Mouse (Mus musculus) liver, embryonic 13.5 days (tissue): ENCODE data around the gene Ddx56. TPM values are rescaled to one million over a fixed set of nuclear protein-coding genes. Genes with fewer than 3 reads are reported as not detected.

ENCODE experiments used
- ATAC-seq: fragments of 200-750 bp; cut with Nextera tagmentation; 2 replicates; pipeline ENCODE4 v1.8.0; 2017; ENCODE audit warnings: low read depth, mild to moderate bottlenecking, moderate number of reproducible peaks, moderate library complexity
- DNase-seq: peaks from one replicate; pipeline ENCODE4 v3.0.0; 2022
- H3K27ac ChIP-seq: fragments of 300-500 bp; sonication (generic); 2 replicates; pipeline ENCODE4 v1.5.1; 2015; ENCODE audit warnings: moderate library complexity, mild to moderate bottlenecking, inconsistent platforms
- H3K27me3 ChIP-seq: fragments of 300-500 bp; sonication (generic); 2 replicates; pipeline ENCODE4 v1.6.1; 2015; ENCODE audit warnings: mild to moderate bottlenecking, inconsistent platforms
- H3K36me3 ChIP-seq: fragments of 300-500 bp; sonication (generic); 2 replicates; pipeline ENCODE4 v1.6.1; 2015; ENCODE audit warnings: mild to moderate bottlenecking, inconsistent platforms
- H3K4me1 ChIP-seq: fragments of 300-500 bp; sonication (generic); replicated peaks from 2 replicates; pipeline ENCODE4 v1.6.1; 2015; ENCODE audit warnings: inconsistent platforms
- H3K4me2 ChIP-seq: fragments of 300-500 bp; sonication (generic); 2 replicates; pipeline ENCODE4 v1.6.1; 2015; ENCODE audit warnings: inconsistent platforms, mild to moderate bottlenecking, moderate library complexity
- H3K4me3 ChIP-seq: fragments of 300-500 bp; sonication (generic); replicated peaks from 2 replicates; pipeline ENCODE4 v1.5.1; 2015; ENCODE audit warnings: mild to moderate bottlenecking, inconsistent platforms
- H3K9ac ChIP-seq: fragments of 300-500 bp; sonication (generic); 2 replicates; pipeline ENCODE4 v1.6.1; 2015; ENCODE audit warnings: mild to moderate bottlenecking, inconsistent platforms
- H3K9me3 ChIP-seq: fragments of 300-500 bp; sonication (generic); replicated peaks from 2 replicates; pipeline ENCODE4 v1.6.1; 2016; ENCODE audit warnings: inconsistent platforms
- WGBS: fragments of 180-500 bp; shearing (Covaris S2); methylation state at CpG from one replicate; pipeline ENCODE4 v1.1.7; 2015; ENCODE audit not compliant: insufficient replicate concordance; 5-methylcytosine and 5-hydroxymethylcytosine counted together
- polyA plus RNA-seq: library from polyadenylated mRNA; unstranded; fragments of >200 nt; fragmentation: Nextera tagmentation; extraction: Ambion mirVana; gene quantifications from 2 replicates; pipeline ENCODE4 v1.2.1, GENCODE M21; 2015

The Ddx56 gene
- polyA plus RNA-seq, 1 experiment from 2014 or later: 72.6 TPM

GRCm38 (mm10) chr11:6219967-6220366 is 47.6 kb downstream of the Ddx56 start:
- WGBS: 72% methylated on average over 6 of the region's 6 CpGs
- DNase-seq (no peak), ATAC-seq (no peak)
- Histone ChIP-seq H3K4me3 (no peak overlapping the region), H3K9ac (no peak overlapping the region), H3K9me3 (no peaks in the 10 kb centered on the region), H3K36me3 (no peaks in the 10 kb centered on the region), H3K27me3 (no peaks in the 10 kb centered on the region), H3K4me1 (no peaks in the 10 kb centered on the region), H3K4me2 (no peak overlapping the region), H3K27ac (no peak overlapping the region)

- DNase-seq: no peak
- H3K9me3 ChIP-seq: no peaks in the 10 kb centered on the region
- 54% methylated on average over 11 of the region's 11 CpGs for WGBS
- no peaks in the 10 kb centered on the region for H3K27me3 ChIP-seq
- H3K4me2 ChIP-seq: no peak overlapping the region
- no peaks in the 10 kb centered on the region for H3K36me3 ChIP-seq
- no peak overlapping the region for H3K27ac ChIP-seq
- no peak overlapping the region for H3K4me3 ChIP-seq
- H3K4me1 ChIP-seq: no peaks in the 10 kb centered on the region
- H3K9ac ChIP-seq: no peak overlapping the region
- no peak for ATAC-seq
Measured at GRCm38 (mm10) chr11:6218189-6218896, 49.2 kb downstream of the Ddx56 start.

GRCm38 (mm10) chr11:6216834-6217233 is 50.7 kb downstream of the Ddx56 start:
- Histone ChIP-seq H3K27me3 (no peaks in the 10 kb centered on the region), H3K4me2 (no peak overlapping the region), H3K9me3 (no peaks in the 10 kb centered on the region), H3K36me3 (no peaks in the 10 kb centered on the region), H3K4me3 (no peak overlapping the region), H3K4me1 (no peaks in the 10 kb centered on the region), H3K27ac (no peak overlapping the region), H3K9ac (no peak overlapping the region)
- DNase-seq: no peak
- WGBS: 53% methylated on average over 3 of the region's 3 CpGs
- ATAC-seq: no peak

Other genes with a start within 250 kb of the Ddx56 start
- 0.35 and 0.63 TPM in 2 replicates for gene Camk2b, start 201.4 kb downstream of the Ddx56 start, polyA plus RNA-seq
- gene A730071L15Rik, start 67.7 kb downstream of the Ddx56 start, polyA plus RNA-seq: 0.09 and 0.13 TPM in 2 replicates
- 15.9 TPM in 2 replicates for gene Nudcd3, start 67.4 kb downstream of the Ddx56 start, polyA plus RNA-seq
- gene Npc1l1, start 37.6 kb downstream of the Ddx56 start, polyA plus RNA-seq: 0.08 and 0.10 TPM in 2 replicates
- 37.0 and 42.9 TPM in 2 replicates for gene Tmed4, start 7.1 kb upstream of the Ddx56 start, polyA plus RNA-seq
- gene Ogdh, start 23.9 kb upstream of the Ddx56 start, polyA plus RNA-seq: 83.9 and 102 TPM in 2 replicates
- gene Zmiz2, start 121.3 kb upstream of the Ddx56 start, polyA plus RNA-seq: 4.4 and 4.7 TPM in 2 replicates
- 3,630 and 3,871 TPM in 2 replicates for gene Ppia, start 147.7 kb upstream of the Ddx56 start, polyA plus RNA-seq
- 109 and 112 TPM in 2 replicates for gene H2afv, start 176.7 kb upstream of the Ddx56 start, polyA plus RNA-seq
- 11.1 and 12.6 TPM in 2 replicates for gene Purb, start 208.1 kb upstream of the Ddx56 start, polyA plus RNA-seq